Mouse (Mus musculus): ENCODE measurements around the gene Gm49369. TPM values are rescaled to one million over a fixed set of nuclear protein-coding genes. Genes with fewer than 3 reads are reported as not detected.

Gm49369 gene
- polyA plus RNA-seq, 1 experiment from 2014 or later, result 0.46 TPM

GRCm38 (mm10) chr7:142371768-142372661, 10.5 kb downstream of the Gm49369 start:
- WGBS, result 3% methylated on average over 43 of the region's 64 CpGs
- no peak overlapping the region for H3K27ac ChIP-seq (replicated peaks; ENCODE audit: low read depth, low read length)
- no peak for ATAC-seq (ENCODE audit: low read depth)

GRCm38 (mm10) chr7:142371398-142371767, 11.1 kb downstream of the Gm49369 start:
- 28% methylated on average over 11 of the region's 11 CpGs for WGBS

More at GRCm38 (mm10) chr7:142371768-142372661, 10.5 kb downstream of the Gm49369 start:
- peak overlapping the region; percentile 73 for H3K4me2 ChIP-seq (ENCODE audit: low read depth, low read length)
- H3K9ac ChIP-seq (ENCODE audit: low read depth, low read length), result peak overlapping the region; percentile 56
- H3K27me3 ChIP-seq (replicated peaks; ENCODE audit: control insufficient read depth, insufficient read depth, low read length), result peaks cover 31% of the 10 kb centered on the region
- peaks cover 7% of the 10 kb centered on the region; the same call in 1 of the 2 replicates for H3K4me1 ChIP-seq (ENCODE audit: control insufficient read depth, insufficient read depth, low read length)
- DNase-seq (ENCODE audit: low spot score), result no peak
- peak overlapping the region; percentile 45 for H3K4me3 ChIP-seq (ENCODE audit: low read depth, low read length)
- peaks cover 20% of the 10 kb centered on the region for H3K36me3 ChIP-seq (ENCODE audit: control insufficient read depth, insufficient read depth, low read length)
- no peaks in the 10 kb centered on the region for H3K9me3 ChIP-seq (ENCODE audit: control insufficient read depth, low read length)

GRCm38 (mm10) chr7:142370937-142371336, 11.5 kb downstream of the Gm49369 start:
- H3K27ac ChIP-seq (replicated peaks; ENCODE audit: low read depth, low read length), result no peak overlapping the region
- ATAC-seq (ENCODE audit: low read depth) (no peak), DNase-seq (ENCODE audit: low spot score) (no peak)
- H3K36me3 ChIP-seq (ENCODE audit: control insufficient read depth, insufficient read depth, low read length), result peaks cover 9% of the 10 kb centered on the region
- H3K27me3 ChIP-seq (replicated peaks; ENCODE audit: control insufficient read depth, insufficient read depth, low read length), result peaks cover 31% of the 10 kb centered on the region
- H3K9ac ChIP-seq (ENCODE audit: low read depth, low read length), result no peak overlapping the region
- no peaks in the 10 kb centered on the region for H3K9me3 ChIP-seq (ENCODE audit: control insufficient read depth, low read length)
- H3K4me2 ChIP-seq (ENCODE audit: low read depth, low read length), result no peak overlapping the region
- 83% methylated on average over 18 of the region's 18 CpGs for WGBS
- H3K4me3 ChIP-seq (ENCODE audit: low read depth, low read length), result no peak overlapping the region
- H3K4me1 ChIP-seq (ENCODE audit: control insufficient read depth, insufficient read depth, low read length), result peaks cover 7% of the 10 kb centered on the region; the same call in 1 of the 2 replicates

More at GRCm38 (mm10) chr7:142371398-142371767, 11.1 kb downstream of the Gm49369 start:
- no peak overlapping the region for H3K27ac ChIP-seq (replicated peaks; ENCODE audit: low read depth, low read length)
- no peaks in the 10 kb centered on the region for H3K9me3 ChIP-seq (ENCODE audit: control insufficient read depth, low read length)
- no peak overlapping the region for H3K9ac ChIP-seq (ENCODE audit: low read depth, low read length)
- peak overlapping the region; percentile 73 for H3K4me2 ChIP-seq (ENCODE audit: low read depth, low read length)
- peak overlapping the region; percentile 45 for H3K4me3 ChIP-seq (ENCODE audit: low read depth, low read length)
- ATAC-seq (ENCODE audit: low read depth) (no peak), DNase-seq (ENCODE audit: low spot score) (no peak)
- peaks cover 7% of the 10 kb centered on the region; the same call in 1 of the 2 replicates for H3K4me1 ChIP-seq (ENCODE audit: control insufficient read depth, insufficient read depth, low read length)
- peaks cover 31% of the 10 kb centered on the region for H3K27me3 ChIP-seq (replicated peaks; ENCODE audit: control insufficient read depth, insufficient read depth, low read length)
- peaks cover 13% of the 10 kb centered on the region for H3K36me3 ChIP-seq (ENCODE audit: control insufficient read depth, insufficient read depth, low read length)

DNA sequence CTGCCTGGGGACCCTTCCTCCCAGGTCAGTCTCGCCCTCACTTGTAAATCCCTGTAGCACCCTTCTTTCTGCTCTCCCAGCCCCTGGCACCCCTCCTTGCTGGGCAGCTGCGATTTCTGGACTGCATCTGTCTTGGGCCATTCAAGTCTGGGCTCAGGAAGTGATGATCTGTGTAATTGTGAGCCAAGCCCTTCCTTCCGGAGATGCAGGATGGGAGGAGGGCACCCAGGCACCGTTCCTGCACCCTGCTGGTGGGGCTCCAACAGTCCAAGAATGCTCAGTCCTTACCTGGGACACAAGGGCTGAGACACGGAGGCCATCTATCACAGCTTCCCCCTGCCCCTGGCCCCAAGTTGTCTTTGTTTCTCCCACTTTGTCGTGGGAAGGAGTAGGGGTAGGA, 12.6 kb downstream of the Gm49369 start:
- DNase-seq (ENCODE audit: low spot score), result no peak
- no peak for ATAC-seq (ENCODE audit: low read depth)
- Histone ChIP-seq H3K27ac (replicated peaks; ENCODE audit: low read depth, low read length) (no peak overlapping the region), H3K9me3 (ENCODE audit: control insufficient read depth, low read length) (no peaks in the 10 kb centered on the region), H3K9ac (ENCODE audit: low read depth, low read length) (no peak overlapping the region), H3K4me2 (ENCODE audit: low read depth, low read length) (no peak overlapping the region), H3K36me3 (ENCODE audit: control insufficient read depth, insufficient read depth, low read length) (no peaks in the 10 kb centered on the region), H3K27me3 (replicated peaks; ENCODE audit: control insufficient read depth, insufficient read depth, low read length) (peaks cover 31% of the 10 kb centered on the region), H3K4me3 (ENCODE audit: low read depth, low read length) (no peak overlapping the region), H3K4me1 (ENCODE audit: control insufficient read depth, insufficient read depth, low read length) (peaks cover 7% of the 10 kb centered on the region; the same call in 1 of the 2 replicates)
- 81% methylated on average over 6 of the region's 6 CpGs for WGBS

DNA sequence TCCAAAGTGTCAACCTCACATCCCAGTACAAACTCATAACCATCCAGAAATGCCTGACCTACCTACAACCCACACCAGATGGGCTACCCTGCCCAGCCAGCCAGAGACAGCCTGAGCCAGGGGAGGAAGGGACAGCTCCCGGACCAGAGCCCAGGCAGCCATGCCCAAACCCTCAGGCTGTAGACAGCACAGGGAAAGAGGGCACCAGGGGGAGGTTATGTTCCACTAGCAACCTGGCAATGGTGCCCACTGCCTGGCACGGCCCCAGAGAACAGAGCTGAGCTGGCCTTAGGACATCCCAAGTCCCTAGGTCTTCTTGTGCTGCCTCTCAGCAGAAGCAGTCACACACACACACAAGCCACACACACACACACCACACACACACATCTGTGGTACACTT, 13.6 kb downstream of the Gm49369 start:
- Histone ChIP-seq H3K9me3 (ENCODE audit: control insufficient read depth, low read length) (no peaks in the 10 kb centered on the region), H3K27ac (replicated peaks; ENCODE audit: low read depth, low read length) (no peak overlapping the region), H3K9ac (ENCODE audit: low read depth, low read length) (no peak overlapping the region), H3K4me3 (ENCODE audit: low read depth, low read length) (no peak overlapping the region), H3K4me1 (ENCODE audit: control insufficient read depth, insufficient read depth, low read length) (peaks cover 7% of the 10 kb centered on the region; the same call in 1 of the 2 replicates), H3K4me2 (ENCODE audit: low read depth, low read length) (no peak overlapping the region), H3K36me3 (ENCODE audit: control insufficient read depth, insufficient read depth, low read length) (no peaks in the 10 kb centered on the region), H3K27me3 (replicated peaks; ENCODE audit: control insufficient read depth, insufficient read depth, low read length) (peaks cover 31% of the 10 kb centered on the region)
- DNase-seq (ENCODE audit: low spot score), result no peak
- 70% methylated on average over 2 of the region's 2 CpGs for WGBS
- no peak for ATAC-seq (ENCODE audit: low read depth)

- Histone ChIP-seq H3K4me3 (ENCODE audit: low read depth, low read length) (no peak overlapping the region), H3K4me1 (ENCODE audit: control insufficient read depth, insufficient read depth, low read length) (no peaks in the 10 kb centered on the region), H3K36me3 (ENCODE audit: control insufficient read depth, insufficient read depth, low read length) (no peaks in the 10 kb centered on the region), H3K9ac (ENCODE audit: low read depth, low read length) (no peak overlapping the region), H3K27me3 (replicated peaks; ENCODE audit: control insufficient read depth, insufficient read depth, low read length) (no peaks in the 10 kb centered on the region), H3K27ac (replicated peaks; ENCODE audit: low read depth, low read length) (no peak overlapping the region), H3K9me3 (ENCODE audit: control insufficient read depth, low read length) (no peaks in the 10 kb centered on the region), H3K4me2 (ENCODE audit: low read depth, low read length) (no peak overlapping the region)
- WGBS, result 75% methylated on average over 4 of the region's 4 CpGs
- ATAC-seq (ENCODE audit: low read depth) (no peak), DNase-seq (ENCODE audit: low spot score) (no peak)
Observed at GRCm38 (mm10) chr7:142363107-142363506, 19.4 kb downstream of the Gm49369 start.

DNA sequence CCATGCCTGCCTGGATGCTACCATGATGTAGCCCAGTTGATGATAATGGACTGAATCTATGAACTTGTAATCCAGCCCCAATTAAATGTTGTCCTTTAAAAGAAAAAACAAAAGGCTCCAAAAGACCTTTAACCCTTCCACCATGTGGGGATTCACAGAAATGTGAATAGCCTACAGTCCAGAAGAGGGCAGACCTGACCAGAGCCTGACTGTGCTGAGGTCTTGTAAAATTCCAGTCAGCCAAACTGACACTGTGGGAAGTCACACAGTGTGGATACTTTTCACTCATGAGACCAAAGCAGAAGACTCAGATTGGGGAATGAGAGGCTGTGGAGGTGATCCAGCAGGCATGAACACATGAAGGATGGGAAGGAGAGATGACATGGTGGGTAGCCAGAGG, 21.7 kb downstream of the Gm49369 start:
- no peak for DNase-seq (ENCODE audit: low spot score)
- no peaks in the 10 kb centered on the region for H3K27me3 ChIP-seq (replicated peaks; ENCODE audit: control insufficient read depth, insufficient read depth, low read length)
- no peak overlapping the region for H3K4me3 ChIP-seq (ENCODE audit: low read depth, low read length)
- ATAC-seq (ENCODE audit: low read depth), result no peak
- H3K9ac ChIP-seq (ENCODE audit: low read depth, low read length), result no peak overlapping the region
- no peaks in the 10 kb centered on the region for H3K4me1 ChIP-seq (ENCODE audit: control insufficient read depth, insufficient read depth, low read length)
- no peak overlapping the region for H3K27ac ChIP-seq (replicated peaks; ENCODE audit: low read depth, low read length)
- H3K36me3 ChIP-seq (ENCODE audit: control insufficient read depth, insufficient read depth, low read length), result no peaks in the 10 kb centered on the region
- H3K4me2 ChIP-seq (ENCODE audit: low read depth, low read length), result no peak overlapping the region
- no peaks in the 10 kb centered on the region for H3K9me3 ChIP-seq (ENCODE audit: control insufficient read depth, low read length)

- Histone ChIP-seq H3K4me1 (ENCODE audit: control insufficient read depth, insufficient read depth, low read length) (no peaks in the 10 kb centered on the region), H3K27ac (replicated peaks; ENCODE audit: low read depth, low read length) (no peak overlapping the region), H3K9ac (ENCODE audit: low read depth, low read length) (no peak overlapping the region), H3K9me3 (ENCODE audit: control insufficient read depth, low read length) (no peaks in the 10 kb centered on the region), H3K27me3 (replicated peaks; ENCODE audit: control insufficient read depth, insufficient read depth, low read length) (no peaks in the 10 kb centered on the region), H3K4me3 (ENCODE audit: low read depth, low read length) (no peak overlapping the region), H3K36me3 (ENCODE audit: control insufficient read depth, insufficient read depth, low read length) (no peaks in the 10 kb centered on the region), H3K4me2 (ENCODE audit: low read depth, low read length) (no peak overlapping the region)
- ATAC-seq (ENCODE audit: low read depth) (no peak), DNase-seq (ENCODE audit: low spot score) (no peak)
- 71% methylated on average over 8 of the region's 8 CpGs for WGBS
Observed at GRCm38 (mm10) chr7:142359129-142359528, 23.3 kb downstream of the Gm49369 start.

DNA sequence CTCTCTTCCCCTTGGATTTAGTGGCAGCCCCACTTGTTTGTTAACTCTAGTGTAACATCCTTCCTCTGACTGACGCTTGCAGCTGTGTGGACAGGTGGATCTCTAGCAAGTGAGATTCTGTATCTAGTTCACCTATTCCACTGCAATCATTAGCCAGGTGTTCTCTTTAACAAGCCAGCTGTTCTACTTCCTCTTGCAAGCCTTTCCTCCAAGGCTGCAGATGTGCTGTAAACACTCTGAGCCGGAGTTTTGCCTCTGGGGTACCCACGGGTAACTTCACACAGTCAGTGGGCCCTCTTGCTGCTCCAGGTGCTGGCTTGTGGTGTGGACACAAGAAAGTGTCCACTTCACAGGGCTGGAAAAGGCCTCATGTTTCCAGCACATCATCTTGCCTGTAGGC, 24.9 kb downstream of the Gm49369 start:
- Histone ChIP-seq H3K4me3 (ENCODE audit: low read depth, low read length) (no peak overlapping the region), H3K27me3 (replicated peaks; ENCODE audit: control insufficient read depth, insufficient read depth, low read length) (no peaks in the 10 kb centered on the region), H3K9ac (ENCODE audit: low read depth, low read length) (no peak overlapping the region), H3K36me3 (ENCODE audit: control insufficient read depth, insufficient read depth, low read length) (no peaks in the 10 kb centered on the region), H3K9me3 (ENCODE audit: control insufficient read depth, low read length) (no peaks in the 10 kb centered on the region), H3K4me2 (ENCODE audit: low read depth, low read length) (no peak overlapping the region), H3K27ac (replicated peaks; ENCODE audit: low read depth, low read length) (no peak overlapping the region), H3K4me1 (ENCODE audit: control insufficient read depth, insufficient read depth, low read length) (no peaks in the 10 kb centered on the region)
- no peak for DNase-seq (ENCODE audit: low spot score)
- 76% methylated on average over 3 of the region's 3 CpGs for WGBS
- ATAC-seq (ENCODE audit: low read depth), result no peak

Data from embryonic facial prominence, embryonic 14.5 days (tissue).